Mouse (Mus musculus) MN1 (cell line): Measurements from ENCODE around the gene Zfp207.
"Not testable (repeated sequence)": the region's sequence is repeated elsewhere in the genome, so short reads cannot be mapped to it uniquely, and the experiment has no call there.

Experiments used
- DNase-seq: peaks from one replicate; pipeline ENCODE4 v3.0.0-alpha.2; 2016; ENCODE audit warnings: low spot score

Gene Zfp207

GRCm38 (mm10) chr11:80410377-80410776 lies 27.3 kb downstream of the Zfp207 start:
- no peak for DNase-seq

GRCm38 (mm10) chr11:80417085-80417484 lies 34.0 kb downstream of the Zfp207 start:
- DNase-seq, result peak; percentile 16

GRCm38 (mm10) chr11:80419743-80420142 lies 36.7 kb downstream of the Zfp207 start:
- no peak for DNase-seq

GRCm38 (mm10) chr11:80420202-80420984 lies 37.3 kb downstream of the Zfp207 start:
- DNase-seq, result no peak

- no peak for DNase-seq
Observed at GRCm38 (mm10) chr11:80421421-80422047, 38.5 kb downstream of the Zfp207 start.

GRCm38 (mm10) chr11:80424691-80425090 lies 41.6 kb downstream of the Zfp207 start:
- DNase-seq, result no peak

GRCm38 (mm10) chr11:80425247-80425778 lies 42.2 kb downstream of the Zfp207 start:
- DNase-seq, result no peak

- DNase-seq, result not testable (repeated sequence)
Observed at GRCm38 (mm10) chr11:80426029-80426813, 43.1 kb downstream of the Zfp207 start.

GRCm38 (mm10) chr11:80428381-80429008 lies 45.4 kb downstream of the Zfp207 start, which contains the start of gene Psmd11:
Psmd11 (plus strand) TSS chr11:80428615.
- peak; percentile 95 for DNase-seq

- DNase-seq, result peak; percentile 32
Observed at GRCm38 (mm10) chr11:80429009-80429475, 46.0 kb downstream of the Zfp207 start.

- DNase-seq, result no peak
Observed at GRCm38 (mm10) chr11:80429500-80430166, 46.6 kb downstream of the Zfp207 start.

GRCm38 (mm10) chr11:80430366-80430910 lies 47.4 kb downstream of the Zfp207 start:
- no peak for DNase-seq

GRCm38 (mm10) chr11:80446916-80447315 lies 63.8 kb downstream of the Zfp207 start:
- DNase-seq, result no peak

- no peak for DNase-seq
Observed at GRCm38 (mm10) chr11:80449859-80450258, 66.8 kb downstream of the Zfp207 start.

- no peak for DNase-seq
Observed at GRCm38 (mm10) chr11:80452242-80452641, 69.2 kb downstream of the Zfp207 start.

GRCm38 (mm10) chr11:80453198-80453597 lies 70.1 kb downstream of the Zfp207 start:
- no peak for DNase-seq
